Mouse (Mus musculus) right cerebral cortex, adult 2 months (tissue): ENCODE results near the gene Vmn1r36.
"Not testable (repeated sequence)": the region's sequence is repeated elsewhere in the genome, so short reads cannot be mapped to it uniquely, and the experiment has no call there.

ENCODE experiments used
- DNase-seq, 2 experiments: peaks; one replicate each; pipeline ENCODE4 v3.0.0; 2021 to 2022; ENCODE audit warnings: low spot score in 2 of 2

Vmn1r36 gene

DNA sequence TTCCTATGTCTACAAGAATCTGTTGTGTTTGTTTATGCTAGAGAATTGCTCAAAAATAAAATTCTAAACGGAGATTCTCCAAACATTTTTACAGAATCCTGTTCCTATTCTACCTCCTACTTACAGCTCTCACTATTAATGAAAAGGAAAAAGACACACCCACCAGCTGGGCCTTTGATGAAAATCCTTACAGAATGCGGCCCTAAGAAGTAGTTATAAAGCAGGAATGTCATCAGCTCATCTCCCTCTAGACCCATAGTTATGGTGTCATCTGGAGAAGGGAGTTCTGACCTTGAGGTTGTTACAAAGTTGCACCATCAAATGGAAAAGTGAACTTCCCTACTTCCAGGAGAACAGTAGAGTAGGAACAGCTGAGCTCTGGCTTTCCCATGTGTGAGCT, at the start of gene Vmn1r36:
TSS of gene Vmn1r36 (minus strand) at position 101 of the 400 bp plus-strand sequence.
- not testable (repeated sequence) for DNase-seq

DNA sequence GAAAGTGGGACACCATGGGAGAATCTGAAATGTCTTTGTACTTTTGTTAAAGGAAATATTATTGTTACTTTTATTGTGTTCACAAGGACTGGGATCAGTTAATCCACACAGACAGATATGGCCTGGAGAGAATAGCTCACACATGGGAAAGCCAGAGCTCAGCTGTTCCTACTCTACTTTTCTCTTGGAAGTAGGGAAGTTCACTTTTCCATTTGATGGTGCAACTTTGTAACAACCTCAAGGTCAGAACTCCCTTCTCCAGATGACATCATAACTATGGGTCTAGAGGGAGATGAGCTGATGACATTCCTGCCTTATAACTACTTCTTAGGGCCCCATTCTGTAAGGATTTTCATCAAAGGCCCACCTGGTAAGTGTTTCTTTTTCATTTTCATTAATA, 10.1 kb upstream of the Vmn1r36 start, which contains the start of gene Vmn1r37:
TSS of gene Vmn1r37 (plus strand) at position 301 of the 400 bp plus-strand sequence.
- DNase-seq, result not testable (repeated sequence)

DNA sequence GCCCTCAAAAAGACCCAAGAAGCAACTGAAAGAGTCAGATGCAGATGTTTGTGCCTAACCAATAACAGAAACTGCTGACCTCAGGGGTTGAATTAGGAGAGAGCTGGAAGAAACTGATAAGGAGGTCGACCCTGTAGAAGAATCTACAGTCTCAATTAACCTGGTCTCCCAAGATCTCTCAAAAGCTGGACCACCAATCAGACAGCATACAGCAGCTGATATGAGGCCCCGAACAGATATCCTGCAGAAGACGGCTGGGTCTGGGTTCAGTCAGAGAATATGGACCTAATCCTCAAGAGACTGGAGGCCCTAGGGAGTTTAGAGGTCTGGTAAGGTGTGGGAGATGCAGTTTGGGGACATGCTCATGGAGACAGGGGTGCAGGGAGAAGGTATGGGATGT, 5.1 kb downstream of the Vmn1r36 start:
- no peak for DNase-seq

DNA sequence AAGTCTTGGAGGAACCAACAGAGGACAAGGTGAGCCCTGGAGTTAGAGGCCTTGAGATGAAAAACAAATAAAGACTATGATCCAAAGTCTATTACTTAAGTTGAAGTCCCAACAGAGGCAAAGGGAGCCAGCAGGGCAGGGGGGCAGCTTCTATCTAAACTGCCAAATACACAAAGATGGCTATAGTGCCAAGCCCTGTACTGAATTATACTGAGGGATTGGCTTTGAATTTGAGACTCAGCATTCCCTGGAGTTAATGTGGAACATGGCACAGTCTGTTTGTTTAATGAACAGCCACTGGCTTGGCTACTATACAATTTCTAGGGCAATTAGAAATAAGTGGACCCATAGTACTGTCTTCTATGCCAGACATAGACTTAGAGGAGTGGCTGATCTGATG, 10.1 kb downstream of the Vmn1r36 start:
- DNase-seq, result no peak

DNA sequence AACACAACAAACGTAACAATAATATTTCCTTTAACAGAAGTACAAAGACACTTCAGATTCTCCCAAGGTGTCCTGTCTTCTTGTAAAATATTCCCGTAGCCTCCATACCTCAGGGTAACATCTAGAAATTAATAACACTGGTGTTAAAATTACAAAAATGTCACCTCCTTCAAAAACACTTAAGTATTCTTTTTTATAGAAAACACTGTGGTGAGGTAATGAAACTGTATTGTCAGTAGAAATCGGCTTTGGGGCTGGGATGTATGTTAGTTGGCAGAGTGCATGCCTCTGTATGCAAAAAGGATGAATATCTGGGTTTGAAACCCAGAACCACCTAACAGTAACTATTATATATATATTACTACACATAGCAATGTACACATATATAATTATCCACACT, 33.2 kb downstream of the Vmn1r36 start, which contains the start of gene Vmn1r35:
TSS of gene Vmn1r35 (minus strand) at position 101 of the 400 bp plus-strand sequence.
- no peak for DNase-seq
